Mouse (Mus musculus): ENCODE measurements around the gene Hist1h2bq. TPM values are rescaled to one million over a fixed set of nuclear protein-coding genes. Genes with fewer than 3 reads are reported as not detected.

Hist1h2bq gene
- polyA plus RNA-seq (2015; fragmentation: Illumina TruSeq; extraction: RNeasy Lipid Tissue Mini Kit (QIAGEN cat#74804); ENCODE audit: low read depth, low replicate concordance): not detected

DNA sequence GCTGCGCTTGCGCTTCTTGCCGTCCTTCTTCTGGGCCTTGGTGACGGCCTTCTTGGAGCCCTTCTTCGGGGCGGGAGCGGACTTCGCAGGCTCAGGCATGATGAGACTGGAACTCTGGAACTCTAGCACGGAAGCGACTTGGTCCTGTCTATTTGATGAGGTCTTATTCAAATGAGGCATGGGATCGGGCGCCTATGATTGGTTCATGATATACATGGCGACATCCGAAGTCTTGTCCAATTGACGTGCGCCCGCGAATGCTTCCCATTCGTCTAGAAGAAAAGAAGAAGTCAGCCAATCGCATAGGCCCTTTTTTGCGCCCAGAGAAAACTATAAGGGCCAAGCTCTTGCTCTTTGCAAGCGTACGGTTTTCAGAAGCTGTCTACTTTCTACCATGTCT lies at the start of gene Hist1h2bq, which contains the start of gene Hist1h2ao:
Gene Hist1h2bq, minus strand, starts transcription at position 125 of the 400 bp plus-strand sequence.
Gene Hist1h2ao, plus strand, starts transcription at position 393 of the 400 bp plus-strand sequence.

DNA sequence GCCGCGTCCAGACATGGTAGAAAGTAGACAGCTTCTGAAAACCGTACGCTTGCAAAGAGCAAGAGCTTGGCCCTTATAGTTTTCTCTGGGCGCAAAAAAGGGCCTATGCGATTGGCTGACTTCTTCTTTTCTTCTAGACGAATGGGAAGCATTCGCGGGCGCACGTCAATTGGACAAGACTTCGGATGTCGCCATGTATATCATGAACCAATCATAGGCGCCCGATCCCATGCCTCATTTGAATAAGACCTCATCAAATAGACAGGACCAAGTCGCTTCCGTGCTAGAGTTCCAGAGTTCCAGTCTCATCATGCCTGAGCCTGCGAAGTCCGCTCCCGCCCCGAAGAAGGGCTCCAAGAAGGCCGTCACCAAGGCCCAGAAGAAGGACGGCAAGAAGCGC lies 23.5 kb upstream of the Hist1h2bq start, which contains the start of the genes Hist1h2ap and Hist1h2br:
Gene Hist1h2ap, minus strand, starts transcription at position 47 of the 400 bp plus-strand sequence.
Gene Hist1h2br, plus strand, starts transcription at position 283 of the 400 bp plus-strand sequence.

DNA sequence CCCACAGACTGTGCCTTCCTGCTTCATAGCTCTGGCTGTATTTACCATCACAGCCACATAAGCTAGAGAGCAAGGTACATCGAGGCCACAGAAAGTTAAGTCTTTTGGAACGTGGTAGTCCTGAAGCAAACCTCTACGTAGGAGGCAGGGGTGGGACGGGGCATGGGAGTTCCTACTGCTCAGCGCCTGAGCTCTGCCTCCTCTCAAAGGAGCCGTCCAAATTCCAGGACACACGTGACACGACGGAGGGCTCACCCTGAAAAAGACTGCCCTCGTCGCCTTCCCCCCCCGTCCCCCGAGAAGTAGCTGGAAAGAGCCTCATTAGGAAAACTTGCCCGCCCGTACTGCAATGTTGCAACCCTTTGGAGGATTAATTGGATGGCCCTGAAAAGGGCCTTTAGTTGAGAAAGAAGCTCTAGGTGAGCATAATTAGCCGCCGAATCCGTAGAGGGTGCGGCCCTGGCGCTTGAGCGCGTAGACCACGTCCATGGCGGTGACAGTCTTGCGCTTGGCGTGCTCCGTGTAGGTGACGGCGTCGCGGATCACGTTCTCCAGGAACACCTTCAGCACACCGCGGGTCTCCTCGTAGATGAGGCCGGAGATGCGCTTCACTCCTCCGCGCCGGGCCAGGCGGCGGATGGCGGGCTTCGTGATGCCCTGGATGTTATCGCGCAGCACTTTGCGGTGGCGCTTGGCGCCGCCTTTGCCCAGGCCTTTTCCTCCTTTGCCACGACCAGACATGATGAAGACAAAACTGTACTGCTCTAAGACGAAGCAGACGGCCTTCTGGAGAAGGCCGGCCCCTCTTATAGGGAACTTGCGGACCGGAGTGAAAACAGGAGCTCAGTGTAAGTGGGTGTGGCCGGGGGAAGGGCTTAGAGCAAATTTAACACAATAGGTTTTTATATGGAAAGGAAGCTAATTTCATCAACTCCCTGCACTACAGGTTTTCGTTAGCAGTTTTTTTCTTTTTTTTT lies 21.7 kb upstream of the Hist1h2bq start, which contains the start of gene Hist1h4n:
Gene Hist1h4n, minus strand, starts transcription at position 779 of the 977 bp plus-strand sequence.

DNA sequence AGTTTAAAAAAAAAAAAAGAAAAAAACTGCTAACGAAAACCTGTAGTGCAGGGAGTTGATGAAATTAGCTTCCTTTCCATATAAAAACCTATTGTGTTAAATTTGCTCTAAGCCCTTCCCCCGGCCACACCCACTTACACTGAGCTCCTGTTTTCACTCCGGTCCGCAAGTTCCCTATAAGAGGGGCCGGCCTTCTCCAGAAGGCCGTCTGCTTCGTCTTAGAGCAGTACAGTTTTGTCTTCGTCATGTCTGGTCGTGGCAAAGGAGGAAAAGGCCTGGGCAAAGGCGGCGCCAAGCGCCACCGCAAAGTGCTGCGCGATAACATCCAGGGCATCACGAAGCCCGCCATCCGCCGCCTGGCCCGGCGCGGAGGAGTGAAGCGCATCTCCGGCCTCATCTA lies 1.5 kb upstream of the Hist1h2bq start, which contains the start of gene Hist1h4m:
Gene Hist1h4m, plus strand, starts transcription at position 208 of the 400 bp plus-strand sequence.

DNA sequence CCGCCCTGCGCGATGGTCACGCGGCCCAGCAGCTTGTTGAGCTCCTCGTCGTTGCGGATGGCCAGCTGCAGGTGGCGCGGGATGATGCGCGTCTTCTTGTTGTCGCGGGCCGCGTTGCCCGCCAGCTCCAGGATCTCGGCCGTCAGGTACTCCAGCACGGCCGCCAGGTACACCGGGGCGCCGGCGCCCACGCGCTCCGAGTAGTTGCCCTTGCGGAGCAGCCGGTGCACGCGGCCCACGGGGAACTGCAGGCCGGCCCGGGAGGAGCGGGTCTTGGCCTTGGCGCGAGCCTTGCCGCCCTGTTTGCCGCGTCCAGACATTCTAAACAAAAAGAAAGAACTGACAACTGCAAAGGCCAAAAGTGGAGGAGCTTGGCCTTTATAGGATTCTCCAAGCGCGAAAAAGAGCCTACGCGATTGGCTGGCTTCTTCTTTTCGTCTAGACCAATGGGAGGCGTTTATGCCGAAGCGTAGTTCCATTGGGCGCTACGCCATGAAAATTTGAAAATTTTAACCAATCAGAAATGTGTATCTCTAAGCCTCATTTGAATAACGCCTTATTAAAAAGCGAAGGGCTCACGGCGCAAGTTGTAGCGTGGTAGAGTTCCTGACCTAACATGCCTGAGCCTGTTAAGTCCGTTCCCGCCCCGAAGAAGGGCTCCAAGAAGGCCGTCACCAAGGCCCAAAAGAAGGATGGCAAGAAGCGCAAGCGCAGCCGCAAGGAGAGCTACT lies 22.9 kb downstream of the Hist1h2bq start, which contains the start of the genes Hist1h2an and Hist1h2bp:
Gene Hist1h2an, minus strand, starts transcription at position 320 of the 731 bp plus-strand sequence.
Gene Hist1h2bp, plus strand, starts transcription at position 563 of the 731 bp plus-strand sequence.

DNA sequence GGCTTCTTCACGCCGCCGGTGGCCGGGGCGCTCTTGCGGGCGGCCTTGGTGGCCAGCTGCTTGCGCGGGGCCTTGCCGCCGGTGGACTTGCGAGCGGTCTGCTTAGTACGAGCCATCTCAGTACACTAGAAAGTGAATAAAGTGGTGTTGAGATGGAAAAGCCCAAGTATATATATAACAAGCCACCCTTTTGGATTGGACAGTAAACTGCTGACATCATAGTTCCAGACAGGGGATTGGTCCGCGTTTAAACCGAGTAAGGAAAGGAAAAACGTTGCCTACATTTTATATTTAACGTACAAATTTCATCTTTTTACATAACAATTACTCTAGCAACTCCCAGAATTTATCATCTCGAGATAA lies 26.8 kb downstream of the Hist1h2bq start, which contains the start of gene Hist1h3i:
Gene Hist1h3i, minus strand, starts transcription at position 116 of the 363 bp plus-strand sequence.

DNA sequence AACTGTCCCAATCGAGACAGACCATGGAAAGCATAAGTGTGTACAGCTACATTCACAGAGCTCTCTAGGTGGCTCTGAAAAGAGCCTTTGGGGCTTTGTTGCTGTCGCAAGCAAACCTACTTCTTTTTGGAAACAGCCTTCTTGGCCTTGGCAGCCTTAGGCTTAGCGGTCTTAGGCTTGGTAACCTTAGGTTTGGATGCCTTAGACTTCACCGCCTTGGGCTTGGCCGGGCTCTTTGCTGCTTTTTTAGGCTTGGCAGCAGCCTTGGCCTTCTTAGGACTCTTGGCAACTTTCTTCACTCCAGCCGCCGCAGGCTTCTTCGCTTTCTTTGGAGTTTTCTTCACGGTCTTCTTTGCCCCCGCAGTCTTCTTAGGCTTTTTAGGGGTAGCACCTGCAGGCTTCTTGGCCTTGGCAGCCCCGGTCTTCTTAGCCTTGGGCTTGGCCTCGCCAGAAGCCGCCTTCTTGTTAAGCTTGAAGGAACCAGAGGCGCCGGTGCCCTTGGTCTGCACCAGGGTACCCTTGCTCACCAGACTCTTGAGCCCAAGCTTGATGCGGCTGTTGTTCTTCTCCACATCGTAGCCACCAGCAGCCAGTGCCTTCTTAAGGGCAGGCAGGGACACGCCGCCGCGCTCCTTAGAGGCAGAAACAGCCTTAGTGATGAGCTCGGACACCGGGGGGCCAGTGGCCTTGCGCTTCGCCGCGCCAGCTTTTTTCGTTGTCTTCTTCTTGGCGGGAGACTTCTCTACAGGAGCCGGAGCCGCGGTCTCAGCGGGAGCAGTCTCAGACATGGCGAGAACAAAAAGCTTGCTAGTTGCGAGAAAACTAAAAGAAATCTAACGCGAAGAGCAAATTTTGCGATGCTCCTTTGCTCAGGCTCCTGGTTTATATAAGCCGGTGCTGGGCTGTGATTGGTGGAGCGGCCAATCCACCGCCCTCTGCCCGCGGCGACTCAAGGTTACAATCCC lies 29.9 kb downstream of the Hist1h2bq start, which contains the start of gene Hist1h1b:
Gene Hist1h1b, minus strand, starts transcription at position 859 of the 965 bp plus-strand sequence.

Other genes with a start within 250 kb of the Hist1h2bq start
- not detected for gene Olfr1364, start 228.4 kb downstream of the Hist1h2bq start, polyA plus RNA-seq (2015; fragmentation: Illumina TruSeq; extraction: RNeasy Lipid Tissue Mini Kit (QIAGEN cat#74804); ENCODE audit: low read depth, low replicate concordance)
- gene Olfr1362, start 196.2 kb downstream of the Hist1h2bq start, polyA plus RNA-seq (2015; fragmentation: Illumina TruSeq; extraction: RNeasy Lipid Tissue Mini Kit (QIAGEN cat#74804); ENCODE audit: low read depth, low replicate concordance): not detected
- gene Olfr11, start 167.7 kb downstream of the Hist1h2bq start, polyA plus RNA-seq (2015; fragmentation: Illumina TruSeq; extraction: RNeasy Lipid Tissue Mini Kit (QIAGEN cat#74804); ENCODE audit: low read depth, low replicate concordance): not detected
- gene Olfr1361, start 146.8 kb downstream of the Hist1h2bq start, polyA plus RNA-seq (2015; fragmentation: Illumina TruSeq; extraction: RNeasy Lipid Tissue Mini Kit (QIAGEN cat#74804); ENCODE audit: low read depth, low replicate concordance): not detected
- not detected for gene Olfr1360, start 132.8 kb downstream of the Hist1h2bq start, polyA plus RNA-seq (2015; fragmentation: Illumina TruSeq; extraction: RNeasy Lipid Tissue Mini Kit (QIAGEN cat#74804); ENCODE audit: low read depth, low replicate concordance)
- not detected for gene Olfr1359, start 112.1 kb downstream of the Hist1h2bq start, polyA plus RNA-seq (2015; fragmentation: Illumina TruSeq; extraction: RNeasy Lipid Tissue Mini Kit (QIAGEN cat#74804); ENCODE audit: low read depth, low replicate concordance)
- not detected for gene Hist1h2bl, start 94.1 kb downstream of the Hist1h2bq start, polyA plus RNA-seq (2015; fragmentation: Illumina TruSeq; extraction: RNeasy Lipid Tissue Mini Kit (QIAGEN cat#74804); ENCODE audit: low read depth, low replicate concordance)
- gene Hist1h2ai, start 93.8 kb downstream of the Hist1h2bq start, polyA plus RNA-seq (2015; fragmentation: Illumina TruSeq; extraction: RNeasy Lipid Tissue Mini Kit (QIAGEN cat#74804); ENCODE audit: low read depth, low replicate concordance): not detected
- gene Hist1h3h, start 92.5 kb downstream of the Hist1h2bq start, polyA plus RNA-seq (2015; fragmentation: Illumina TruSeq; extraction: RNeasy Lipid Tissue Mini Kit (QIAGEN cat#74804); ENCODE audit: low read depth, low replicate concordance): not detected
- gene Hist1h2bm, start 88.2 kb downstream of the Hist1h2bq start, polyA plus RNA-seq (2015; fragmentation: Illumina TruSeq; extraction: RNeasy Lipid Tissue Mini Kit (QIAGEN cat#74804); ENCODE audit: low read depth, low replicate concordance): not detected
- 1.7 TPM for gene Hist1h4j, start 75.1 kb downstream of the Hist1h2bq start, polyA plus RNA-seq (2015; fragmentation: Illumina TruSeq; extraction: RNeasy Lipid Tissue Mini Kit (QIAGEN cat#74804); ENCODE audit: low read depth, low replicate concordance)
- gene Hist1h4k, start 59.7 kb downstream of the Hist1h2bq start, polyA plus RNA-seq (2015; fragmentation: Illumina TruSeq; extraction: RNeasy Lipid Tissue Mini Kit (QIAGEN cat#74804); ENCODE audit: low read depth, low replicate concordance): 4.7 TPM
- gene Hist1h2ak, start 56.4 kb downstream of the Hist1h2bq start, polyA plus RNA-seq (2015; fragmentation: Illumina TruSeq; extraction: RNeasy Lipid Tissue Mini Kit (QIAGEN cat#74804); ENCODE audit: low read depth, low replicate concordance): not detected
- gene Hist1h2bn, start 56.1 kb downstream of the Hist1h2bq start, polyA plus RNA-seq (2015; fragmentation: Illumina TruSeq; extraction: RNeasy Lipid Tissue Mini Kit (QIAGEN cat#74804); ENCODE audit: low read depth, low replicate concordance): not detected
- not detected for gene Hist1h1b, start 29.6 kb downstream of the Hist1h2bq start, polyA plus RNA-seq (2015; fragmentation: Illumina TruSeq; extraction: RNeasy Lipid Tissue Mini Kit (QIAGEN cat#74804); ENCODE audit: low read depth, low replicate concordance)
- gene Hist1h3i, start 26.8 kb downstream of the Hist1h2bq start, polyA plus RNA-seq (2015; fragmentation: Illumina TruSeq; extraction: RNeasy Lipid Tissue Mini Kit (QIAGEN cat#74804); ENCODE audit: low read depth, low replicate concordance): not detected
- gene Hist1h2an, start 23.0 kb downstream of the Hist1h2bq start, polyA plus RNA-seq (2015; fragmentation: Illumina TruSeq; extraction: RNeasy Lipid Tissue Mini Kit (QIAGEN cat#74804); ENCODE audit: low read depth, low replicate concordance): not detected
- gene Hist1h2bp, start 22.7 kb downstream of the Hist1h2bq start, polyA plus RNA-seq (2015; fragmentation: Illumina TruSeq; extraction: RNeasy Lipid Tissue Mini Kit (QIAGEN cat#74804); ENCODE audit: low read depth, low replicate concordance): not detected
- gene Hist1h2ao, start 268 bp upstream of the Hist1h2bq start, polyA plus RNA-seq (2015; fragmentation: Illumina TruSeq; extraction: RNeasy Lipid Tissue Mini Kit (QIAGEN cat#74804); ENCODE audit: low read depth, low replicate concordance): not detected
- 3.7 TPM for gene Hist1h4m, start 1.5 kb upstream of the Hist1h2bq start, polyA plus RNA-seq (2015; fragmentation: Illumina TruSeq; extraction: RNeasy Lipid Tissue Mini Kit (QIAGEN cat#74804); ENCODE audit: low read depth, low replicate concordance)
- not detected for gene Hist1h4n, start 22.0 kb upstream of the Hist1h2bq start, polyA plus RNA-seq (2015; fragmentation: Illumina TruSeq; extraction: RNeasy Lipid Tissue Mini Kit (QIAGEN cat#74804); ENCODE audit: low read depth, low replicate concordance)
- not detected for gene Hist1h2ap, start 23.3 kb upstream of the Hist1h2bq start, polyA plus RNA-seq (2015; fragmentation: Illumina TruSeq; extraction: RNeasy Lipid Tissue Mini Kit (QIAGEN cat#74804); ENCODE audit: low read depth, low replicate concordance)
- 0.58 TPM for gene Hist1h2br, start 23.5 kb upstream of the Hist1h2bq start, polyA plus RNA-seq (2015; fragmentation: Illumina TruSeq; extraction: RNeasy Lipid Tissue Mini Kit (QIAGEN cat#74804); ENCODE audit: low read depth, low replicate concordance)
- gene Zfp184, start 134.9 kb upstream of the Hist1h2bq start, polyA plus RNA-seq (2015; fragmentation: Illumina TruSeq; extraction: RNeasy Lipid Tissue Mini Kit (QIAGEN cat#74804); ENCODE audit: low read depth, low replicate concordance): 5.2 TPM
- not detected for gene Pom121l2, start 171.0 kb upstream of the Hist1h2bq start, polyA plus RNA-seq (2015; fragmentation: Illumina TruSeq; extraction: RNeasy Lipid Tissue Mini Kit (QIAGEN cat#74804); ENCODE audit: low read depth, low replicate concordance)
- gene Prss16, start 199.5 kb upstream of the Hist1h2bq start, polyA plus RNA-seq (2015; fragmentation: Illumina TruSeq; extraction: RNeasy Lipid Tissue Mini Kit (QIAGEN cat#74804); ENCODE audit: low read depth, low replicate concordance): 1.8 TPM
- not detected for gene Hist1h2ah, start 225.4 kb upstream of the Hist1h2bq start, polyA plus RNA-seq (2015; fragmentation: Illumina TruSeq; extraction: RNeasy Lipid Tissue Mini Kit (QIAGEN cat#74804); ENCODE audit: low read depth, low replicate concordance)
- not detected for gene Hist1h2bk, start 225.7 kb upstream of the Hist1h2bq start, polyA plus RNA-seq (2015; fragmentation: Illumina TruSeq; extraction: RNeasy Lipid Tissue Mini Kit (QIAGEN cat#74804); ENCODE audit: low read depth, low replicate concordance)
- 6.2 TPM for gene Hist1h4i, start 231.2 kb upstream of the Hist1h2bq start, polyA plus RNA-seq (2015; fragmentation: Illumina TruSeq; extraction: RNeasy Lipid Tissue Mini Kit (QIAGEN cat#74804); ENCODE audit: low read depth, low replicate concordance)
- gene Hist1h2ag, start 232.7 kb upstream of the Hist1h2bq start, polyA plus RNA-seq (2015; fragmentation: Illumina TruSeq; extraction: RNeasy Lipid Tissue Mini Kit (QIAGEN cat#74804); ENCODE audit: low read depth, low replicate concordance): not detected
- gene Hist1h2bj, start 233.0 kb upstream of the Hist1h2bq start, polyA plus RNA-seq (2015; fragmentation: Illumina TruSeq; extraction: RNeasy Lipid Tissue Mini Kit (QIAGEN cat#74804); ENCODE audit: low read depth, low replicate concordance): not detected

Measured in brain, adult 10 weeks (tissue).